Comparison of ENCODE assay signal across 8 mouse cellular contexts in genomic region chr11:60878056-60878612, GRCm38 (mm10). TPM values are rescaled to one million over a fixed set of nuclear protein-coding genes. Genes with fewer than 3 reads are reported as not detected.
A peak's percentile ranks its signal among the peaks of the same experiment; 100 is the strongest.
DNase-seq lines count a peak whose midpoint lies in the region; ATAC-seq lines count a peak whose summit lies in the region.

No protein-coding gene starts in this region.

- peak overlapping the region; percentile 88 for H3K9ac ChIP-seq in intestine, embryonic 14.5 days (ENCODE audit: low read length)
- H3K9ac ChIP-seq in limb, embryonic 15.5 days: peak overlapping the region; percentile 89
- H3K9ac ChIP-seq in midbrain, embryonic 12.5 days (replicated peaks): peak overlapping the region; percentile 86

- peak; percentile 59 for DNase-seq in thymus, postnatal 14 days
- no peak for DNase-seq in thymus, postnatal 36 days
- peak; percentile 47 for DNase-seq in c-Kit-positive CD71-positive TER-119-positive erythroid progenitor cells, embryonic 14.5 days (ENCODE audit: low spot score)
- peak; percentile 66 for DNase-seq in gastrocnemius, adult 18-20 months (ENCODE audit: low spot score)
- no peak for DNase-seq in intestine, embryonic 14.5 days (ENCODE audit: low spot score)
- peak; percentile 44 to 51 for DNase-seq in urinary bladder, postnatal 36 days (ENCODE audit: low spot score in 2 of 2)

- peaks cover 3% of the 10 kb centered on the region; the same call in 1 of the 2 replicates for H3K36me3 ChIP-seq in intestine, embryonic 14.5 days (ENCODE audit: control insufficient read depth, insufficient read depth, low read length)
- H3K36me3 ChIP-seq in limb, embryonic 15.5 days: peaks cover 12% of the 10 kb centered on the region
- H3K36me3 ChIP-seq in midbrain, embryonic 12.5 days: no peaks in the 10 kb centered on the region

- no peaks in the 10 kb centered on the region for H3K9me3 ChIP-seq in intestine, embryonic 14.5 days (ENCODE audit: control insufficient read depth, low read length)
- no peaks in the 10 kb centered on the region for H3K9me3 ChIP-seq in limb, embryonic 15.5 days
- no peaks in the 10 kb centered on the region for H3K9me3 ChIP-seq in midbrain, embryonic 12.5 days

- peak; percentile 70 for ATAC-seq in intestine, embryonic 14.5 days (replicated peaks; ENCODE audit: low FRiP score, low TSS enrichment, low read depth)
- peak; percentile 74 for ATAC-seq in limb, embryonic 15.5 days (ENCODE audit: insufficient number of reproducible peaks, low FRiP score, low TSS enrichment, low read depth)
- ATAC-seq in midbrain, embryonic 12.5 days (ENCODE audit: low FRiP score, low read depth): peak; percentile 67

- peak overlapping the region; percentile 96 for H3K27ac ChIP-seq in intestine, embryonic 14.5 days (ENCODE audit: low read depth)
- H3K27ac ChIP-seq in limb, embryonic 15.5 days: peak overlapping the region; percentile 98
- H3K27ac ChIP-seq in midbrain, embryonic 12.5 days (replicated peaks): peak overlapping the region; percentile 92

- H3K4me2 ChIP-seq in intestine, embryonic 14.5 days (ENCODE audit: low read length): peak overlapping the region; percentile 81
- peak overlapping the region; percentile 49 for H3K4me2 ChIP-seq in limb, embryonic 15.5 days
- H3K4me2 ChIP-seq in midbrain, embryonic 12.5 days (replicated peaks): peak overlapping the region; percentile 74

- peaks cover 34% of the 10 kb centered on the region for H3K4me1 ChIP-seq in intestine, embryonic 14.5 days (replicated peaks; ENCODE audit: control insufficient read depth, insufficient read depth, low read length)
- H3K4me1 ChIP-seq in limb, embryonic 15.5 days: peaks cover 39% of the 10 kb centered on the region
- H3K4me1 ChIP-seq in midbrain, embryonic 12.5 days: peaks cover 23% of the 10 kb centered on the region

- WGBS in intestine, embryonic 14.5 days: under 1% methylated on average over 43 of the region's 52 CpGs
- under 1% methylated on average over 52 of the region's 52 CpGs for WGBS in limb, embryonic 15.5 days
- under 1% methylated on average over 50 of the region's 52 CpGs for WGBS in midbrain, embryonic 12.5 days

- no peaks in the 10 kb centered on the region for H3K27me3 ChIP-seq in intestine, embryonic 14.5 days (replicated peaks; ENCODE audit: control insufficient read depth, insufficient read depth, low read length)
- H3K27me3 ChIP-seq in limb, embryonic 15.5 days: no peaks in the 10 kb centered on the region
- no peaks in the 10 kb centered on the region for H3K27me3 ChIP-seq in midbrain, embryonic 12.5 days

- H3K4me3 ChIP-seq in intestine, embryonic 14.5 days (ENCODE audit: low read depth, low read length): peak overlapping the region; percentile 79
- peak overlapping the region; percentile 97 for H3K4me3 ChIP-seq in limb, embryonic 15.5 days
- peak overlapping the region; percentile 80 for H3K4me3 ChIP-seq in midbrain, embryonic 12.5 days

RNA-seq across cellular contexts. Expression of gene Tmem11, which starts 0.9 kb away (rescaled TPM):
- total RNA-seq in gastrocnemius, adult 18-20 months (2021): 10 to 100 TPM; 41.0 to 42.9 TPM
- polyA plus RNA-seq in intestine, embryonic 14.5 days (2014; fragmentation: Nextera tagmentation; extraction: Ambion mirVana): 73.9 and 81.6 TPM in 2 replicates
- 61.5 and 70.9 TPM in 2 replicates for polyA plus RNA-seq in limb, embryonic 15.5 days (2015; fragmentation: Nextera tagmentation; extraction: Ambion mirVana)
- 48.3 and 49.7 TPM in 2 replicates for polyA plus RNA-seq in midbrain, embryonic 12.5 days (2016; fragmentation: Nextera tagmentation; extraction: Ambion mirVana)

RNA-seq across cellular contexts. Expression of gene Natd1, which starts 36.4 kb away (rescaled TPM):
- total RNA-seq in gastrocnemius, adult 18-20 months (2021): 10 to 100 TPM in 1 of 2 experiments, 1 to 10 TPM in 1; 8.2 to 10.3 TPM
- polyA plus RNA-seq in intestine, embryonic 14.5 days (2014; fragmentation: Nextera tagmentation; extraction: Ambion mirVana): 15.4 and 16.8 TPM in 2 replicates
- polyA plus RNA-seq in limb, embryonic 15.5 days (2015; fragmentation: Nextera tagmentation; extraction: Ambion mirVana): 18.2 and 18.7 TPM in 2 replicates
- 24.3 and 27.3 TPM in 2 replicates for polyA plus RNA-seq in midbrain, embryonic 12.5 days (2016; fragmentation: Nextera tagmentation; extraction: Ambion mirVana)

RNA-seq across cellular contexts. Expression of gene Dhrs7b, which starts 47.7 kb away (rescaled TPM):
- 10 to 100 TPM; 21.0 to 21.5 TPM for total RNA-seq in gastrocnemius, adult 18-20 months (2021)
- 49.4 and 50.3 TPM in 2 replicates for polyA plus RNA-seq in intestine, embryonic 14.5 days (2014; fragmentation: Nextera tagmentation; extraction: Ambion mirVana)
- polyA plus RNA-seq in limb, embryonic 15.5 days (2015; fragmentation: Nextera tagmentation; extraction: Ambion mirVana): 34.9 and 37.8 TPM in 2 replicates
- polyA plus RNA-seq in midbrain, embryonic 12.5 days (2016; fragmentation: Nextera tagmentation; extraction: Ambion mirVana): 24.7 and 26.2 TPM in 2 replicates

RNA-seq across cellular contexts. Expression of gene Map2k3, which starts 53.7 kb away (rescaled TPM):
- total RNA-seq in gastrocnemius, adult 18-20 months (2021): 100 to 1,000 TPM; 105 to 173 TPM
- 91.7 and 94.5 TPM in 2 replicates for polyA plus RNA-seq in intestine, embryonic 14.5 days (2014; fragmentation: Nextera tagmentation; extraction: Ambion mirVana)
- 102 and 114 TPM in 2 replicates for polyA plus RNA-seq in limb, embryonic 15.5 days (2015; fragmentation: Nextera tagmentation; extraction: Ambion mirVana)
- 39.2 and 41.9 TPM in 2 replicates for polyA plus RNA-seq in midbrain, embryonic 12.5 days (2016; fragmentation: Nextera tagmentation; extraction: Ambion mirVana)

Comparison
In these comparisons a context has a peak if more than half of its experiments do, and no peak if none do; other contexts are left out.
1. DNase-seq: peak in thymus, postnatal 14 days (single experiment), c-Kit-positive CD71-positive TER-119-positive erythroid progenitor cells, embryonic 14.5 days (single experiment), gastrocnemius, adult 18-20 months (single experiment) and urinary bladder, postnatal 36 days (2 of 2); none in thymus, postnatal 36 days (0 of 2) and intestine, embryonic 14.5 days (single experiment).
2. Peak in every context shown above with its lines, with median percentiles within 50 percentile points of each other: ATAC-seq, H3K27ac ChIP-seq, H3K4me2 ChIP-seq, H3K4me3 ChIP-seq and H3K9ac ChIP-seq.